Mouse (Mus musculus) megakaryocyte, embryonic 14.5 days (primary cell): ENCODE measurements around the gene Casp2. TPM values are rescaled to one million over a fixed set of nuclear protein-coding genes. Genes with fewer than 3 reads are reported as not detected.
A peak's percentile ranks its signal among the peaks of the same experiment; 100 is the strongest.

Source experiments
- H3K27me3 ChIP-seq: replicated peaks from 2 replicates; pipeline ENCODE3; 2012; ENCODE audit warnings: inconsistent platforms
- H3K36me3 ChIP-seq: replicated peaks from 2 replicates; pipeline ENCODE3; 2012; ENCODE audit warnings: low read length, inconsistent platforms, mixed read lengths
- H3K4me1 ChIP-seq: 2 replicates; pipeline ENCODE4 v1.6.1; 2012; ENCODE audit warnings: inconsistent platforms
- H3K4me3 ChIP-seq: replicated peaks from 2 replicates; pipeline ENCODE3; 2012; ENCODE audit warnings: moderate library complexity, mild to moderate bottlenecking, inconsistent platforms
- H3K9me3 ChIP-seq: 2 replicates; pipeline ENCODE4 v1.6.1; 2012; ENCODE audit warnings: inconsistent platforms
- FLI1 ChIP-seq: IDR thresholded peaks from 2 replicates; pipeline ENCODE4 v1.6.1; 2012; ENCODE audit warnings: low read length, inconsistent platforms, mixed read lengths
- GATA1 ChIP-seq: IDR thresholded peaks from 3 replicates; pipeline ENCODE4 v1.6.1; 2012; ENCODE audit warnings: mixed read lengths, low read length, inconsistent platforms, borderline replicate concordance
- polyA plus RNA-seq: library from polyadenylated mRNA; stranded (reverse); fragments of >175 nt; gene quantifications from 2 replicates; pipeline ENCODE4 v1.2.3, GENCODE M21; 2012; ENCODE audit warnings: low replicate concordance; ENCODE audit not compliant: insufficient read depth

Gene Casp2
- polyA plus RNA-seq, 1 experiment, result 1.2 TPM

GRCm38 (mm10) chr6:42245711-42246353 lies 19.0 kb upstream of the Casp2 start, which contains the start of gene Gstk1:
Gene Gstk1 (plus strand): TSS chr6:42245935.
- Histone ChIP-seq H3K27me3 (peaks cover 6% of the 10 kb centered on the region), H3K4me3 (peak within 1 kb of the TSS; percentile 92), H3K9me3 (no peaks in the 10 kb centered on the region), H3K36me3 (no peaks in the 10 kb centered on the region), H3K4me1 (peaks cover 31% of the 10 kb centered on the region)
- no peak for TF ChIP-seq GATA1

DNA sequence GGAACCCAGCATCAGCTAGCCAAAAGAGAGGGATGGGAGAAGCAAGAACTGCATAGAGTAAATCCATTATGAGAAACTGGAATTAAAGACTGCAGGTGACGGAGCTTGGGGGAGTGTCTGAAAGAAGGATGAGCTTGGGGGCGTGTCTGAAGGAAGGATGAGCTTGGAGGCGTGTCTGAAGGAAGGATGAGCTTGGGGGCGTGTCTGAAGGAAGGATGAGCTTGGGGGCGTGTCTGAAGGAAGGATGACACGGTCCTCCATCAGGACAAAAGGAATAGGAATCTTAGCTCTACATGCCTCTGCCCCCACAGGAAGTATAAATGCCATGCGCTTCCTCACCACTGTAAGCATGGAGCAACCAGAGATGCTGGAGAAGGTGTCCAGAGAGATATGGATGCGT lies 17.6 kb upstream of the Casp2 start:
- TF ChIP-seq FLI1 (no peak), GATA1 (no peak)
- H3K9me3 ChIP-seq, result no peaks in the 10 kb centered on the region

DNA sequence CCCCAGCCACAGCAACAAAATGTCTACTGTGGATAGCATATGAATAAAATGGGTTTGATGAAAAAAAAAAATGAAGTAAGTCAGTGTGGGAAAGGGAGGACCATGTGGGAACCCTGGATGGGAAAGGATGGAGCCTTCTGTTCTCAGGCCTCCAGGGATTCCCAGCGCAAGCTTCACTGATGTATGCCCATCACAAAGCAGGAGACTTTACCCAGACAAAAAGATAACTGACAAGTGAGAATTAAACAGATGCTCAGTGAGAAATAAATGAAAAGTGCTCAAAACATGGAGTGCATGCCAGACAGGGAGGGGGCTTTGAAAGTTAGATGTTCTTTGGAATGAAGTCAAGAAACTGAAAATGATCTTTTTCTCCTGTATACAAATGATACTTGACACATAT lies 16.8 kb upstream of the Casp2 start:
- H3K27me3 ChIP-seq, result peaks cover 7% of the 10 kb centered on the region
- no peaks in the 10 kb centered on the region for H3K36me3 ChIP-seq
- H3K4me3 ChIP-seq, result no peak overlapping the region
- TF ChIP-seq FLI1 (no peak), GATA1 (no peak)
- H3K9me3 ChIP-seq, result no peaks in the 10 kb centered on the region
- peaks cover 31% of the 10 kb centered on the region for H3K4me1 ChIP-seq

More for the DNA sequence above, 17.6 kb upstream of the Casp2 start:
- H3K4me3 ChIP-seq, result peak overlapping the region; percentile 59
- H3K4me1 ChIP-seq, result peaks cover 31% of the 10 kb centered on the region
- peaks cover 6% of the 10 kb centered on the region for H3K27me3 ChIP-seq
- no peaks in the 10 kb centered on the region for H3K36me3 ChIP-seq

DNA sequence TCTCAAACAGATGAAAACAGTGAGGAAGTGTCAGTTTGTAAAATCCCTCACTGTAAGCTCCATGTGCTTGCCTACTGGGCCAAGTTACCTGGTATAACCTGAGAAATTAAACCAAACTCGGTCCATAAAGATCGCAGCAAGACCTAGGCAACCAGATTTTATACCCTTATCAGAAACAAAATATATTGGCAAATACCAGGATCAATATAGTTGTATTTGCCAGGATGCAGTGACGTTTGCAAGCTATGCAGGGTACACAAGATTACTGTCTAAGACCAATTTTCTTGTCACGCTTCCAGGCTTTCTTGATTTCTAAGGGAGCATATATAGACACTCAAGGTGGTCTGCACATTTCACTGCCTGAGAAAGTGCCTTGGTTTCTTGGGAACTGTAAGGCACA lies 13.0 kb upstream of the Casp2 start:
- Histone ChIP-seq H3K36me3 (no peaks in the 10 kb centered on the region), H3K4me3 (no peak overlapping the region), H3K27me3 (peaks cover 7% of the 10 kb centered on the region), H3K9me3 (no peaks in the 10 kb centered on the region), H3K4me1 (peaks cover 17% of the 10 kb centered on the region)
- TF ChIP-seq FLI1, result no peak
- TF ChIP-seq GATA1, result no peak

DNA sequence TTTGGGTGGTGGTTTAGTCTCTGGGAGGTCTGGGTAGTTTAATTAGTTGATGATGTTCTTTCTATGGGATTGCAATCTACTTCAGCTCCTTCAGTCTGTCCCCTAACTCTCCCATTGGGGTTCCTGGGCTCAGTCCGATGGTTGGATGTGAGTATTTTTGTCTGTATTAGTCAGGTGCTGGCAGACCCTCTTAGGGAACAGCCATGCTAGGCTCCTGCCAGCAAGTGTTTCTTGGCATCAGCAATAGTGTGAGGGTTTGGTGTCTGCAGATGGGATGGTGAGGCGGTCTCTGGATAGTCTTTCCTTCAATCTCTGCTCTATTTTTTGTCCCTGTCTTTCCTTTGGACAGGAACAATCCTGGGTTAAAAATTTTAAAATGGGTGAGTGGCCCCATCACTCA lies 11.7 kb upstream of the Casp2 start:
- TF ChIP-seq FLI1, result no peak
- TF ChIP-seq GATA1, result no peak
- Histone ChIP-seq H3K27me3 (peaks cover 7% of the 10 kb centered on the region), H3K36me3 (no peaks in the 10 kb centered on the region), H3K4me3 (no peak overlapping the region), H3K9me3 (no peaks in the 10 kb centered on the region), H3K4me1 (peaks cover 12% of the 10 kb centered on the region)

DNA sequence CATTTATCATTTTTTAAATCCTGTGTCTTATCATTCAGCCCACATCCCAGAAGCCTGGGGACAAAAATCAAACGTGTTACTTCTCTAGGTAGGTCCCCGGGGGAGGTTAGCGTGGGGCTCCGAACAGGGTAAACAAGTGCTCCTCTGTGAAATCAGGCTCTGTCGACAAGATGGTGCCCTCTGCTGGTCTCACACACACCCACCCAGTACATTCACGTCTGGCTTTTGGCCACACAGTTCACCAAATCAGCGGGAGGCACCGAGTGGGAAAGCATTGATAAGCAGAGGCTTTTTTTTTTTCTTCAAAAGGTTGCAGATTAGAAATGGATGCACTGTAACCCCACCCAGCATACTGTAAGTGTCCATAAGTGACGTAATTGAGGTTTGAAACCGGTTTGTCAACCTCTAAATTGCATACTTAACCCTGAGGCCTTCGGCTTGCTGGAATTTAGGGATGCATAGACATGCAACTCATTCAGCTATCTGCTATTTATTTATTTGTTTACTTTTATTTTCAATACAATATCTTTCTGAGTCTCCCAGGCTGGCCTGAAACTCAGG lies 7.4 kb upstream of the Casp2 start:
- Histone ChIP-seq H3K4me3 (peak overlapping the region; percentile 62), H3K27me3 (peaks cover 2% of the 10 kb centered on the region), H3K9me3 (no peaks in the 10 kb centered on the region), H3K4me1 (peaks cover 12% of the 10 kb centered on the region), H3K36me3 (no peaks in the 10 kb centered on the region)
- TF ChIP-seq GATA1 (no peak), FLI1 (no peak)

GRCm38 (mm10) chr6:42260430-42260829 lies 4.4 kb upstream of the Casp2 start:
- peaks cover 25% of the 10 kb centered on the region for H3K4me1 ChIP-seq
- no peaks in the 10 kb centered on the region for H3K36me3 ChIP-seq
- TF ChIP-seq GATA1 (no peak), FLI1 (no peak)
- no peaks in the 10 kb centered on the region for H3K9me3 ChIP-seq
- H3K4me3 ChIP-seq, result no peak overlapping the region
- H3K27me3 ChIP-seq, result peaks cover 2% of the 10 kb centered on the region

DNA sequence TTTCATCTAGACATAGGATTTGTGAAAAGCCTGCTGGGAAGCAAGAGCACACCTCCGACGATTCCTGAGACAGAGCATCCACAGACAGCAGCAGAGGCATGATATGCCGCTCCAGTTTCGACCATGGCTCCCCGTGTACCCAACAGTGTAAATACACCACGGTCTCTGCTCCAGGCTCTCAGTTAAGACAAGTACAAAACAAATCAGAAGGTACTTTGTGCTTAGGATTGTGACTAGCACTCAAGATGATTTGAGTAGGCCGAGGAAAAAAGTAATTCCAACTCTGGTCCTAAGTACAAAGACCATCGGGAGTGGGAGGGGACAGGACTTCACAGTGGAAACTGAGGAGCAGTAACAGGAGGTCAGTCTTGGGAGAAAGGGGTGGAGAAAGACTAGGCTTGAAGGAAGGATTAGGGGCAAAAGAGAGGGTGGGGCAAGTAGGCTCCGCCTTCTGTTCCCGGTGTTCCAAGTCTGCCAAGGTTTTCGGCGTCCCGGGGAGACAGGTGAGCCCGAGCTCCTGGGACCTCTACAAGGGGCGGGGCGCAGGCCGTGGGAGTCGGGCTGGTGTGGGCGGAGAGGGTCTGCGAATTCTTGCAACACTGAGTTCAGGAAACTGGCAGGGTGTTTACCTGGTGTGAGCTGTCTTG lies 3.1 kb upstream of the Casp2 start, which contains the start of gene Tmem139:
TSS of gene Tmem139 (plus strand) at position 447 of the 647 bp plus-strand sequence.
- Histone ChIP-seq H3K9me3 (no peaks in the 10 kb centered on the region), H3K4me1 (peaks cover 34% of the 10 kb centered on the region), H3K4me3 (no peak within 1 kb of the TSS), H3K36me3 (no peaks in the 10 kb centered on the region), H3K27me3 (peaks cover 2% of the 10 kb centered on the region)
- TF ChIP-seq FLI1 (no peak), GATA1 (no peak)

GRCm38 (mm10) chr6:42265391-42266330 lies 876 bp downstream of the Casp2 start:
- no peaks in the 10 kb centered on the region for H3K27me3 ChIP-seq
- peaks cover 40% of the 10 kb centered on the region for H3K4me1 ChIP-seq
- H3K9me3 ChIP-seq, result no peaks in the 10 kb centered on the region
- peak overlapping the region; percentile 99 for H3K4me3 ChIP-seq
- H3K36me3 ChIP-seq, result peaks cover 36% of the 10 kb centered on the region
- TF ChIP-seq GATA1 (no peak), FLI1 (no peak)
